In the genomic region with DNA sequence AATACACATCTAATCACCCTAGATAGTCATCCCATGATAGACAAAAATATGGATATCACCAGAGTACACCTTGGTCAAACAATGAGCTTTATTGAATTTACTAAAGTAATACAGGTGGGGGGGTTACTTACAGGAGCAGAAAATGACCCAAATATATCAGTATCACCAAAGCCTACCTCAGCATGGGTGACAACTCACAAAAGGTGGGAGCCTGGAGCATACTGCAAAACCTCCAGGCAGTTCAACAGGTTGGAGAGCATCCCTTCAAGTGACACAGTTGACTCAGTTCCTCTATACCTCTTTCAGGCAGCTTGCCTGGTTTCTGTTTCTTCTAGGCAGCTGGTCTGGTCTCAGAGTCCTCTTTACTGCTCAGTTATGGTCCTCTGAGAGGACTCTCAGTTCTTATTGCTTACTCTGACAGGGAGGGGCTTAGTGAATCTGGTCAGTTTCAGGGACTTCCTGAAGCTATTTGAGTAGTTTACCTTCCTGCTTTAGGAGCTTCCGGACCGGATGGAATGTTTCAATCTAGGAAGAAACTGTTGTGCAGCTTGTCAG, we compare ENCODE assay signal across 15 mouse cellular contexts.
"Had no signal": no experiment of that assay in that cellular context is flagged by ENCODE, and none has a peak within 500 bp of the region (broad histone marks: within the 10 kb centered on the region; RNA-seq: fewer than 3 reads in every experiment).

No protein-coding gene starts in this region.

- H3K4me1 ChIP-seq: liver, embryonic 13.5 days; midbrain, embryonic 12.5 days had no signal

- ATAC-seq: liver, postnatal 0 days; midbrain, embryonic 16.5 days had no signal

- H3K9me3 ChIP-seq: limb, embryonic 12.5 days; liver, embryonic 13.5 days; lung, embryonic 15.5 days; midbrain, embryonic 12.5 days had no signal

- DNase-seq: kidney, adult 9 months; kidney, postnatal 4 days; liver; liver, embryonic 13.5 days; liver, postnatal 0 days; lung, postnatal 14 days; right cerebral cortex, adult 18-20 months had no signal

- H3K36me3 ChIP-seq: limb, embryonic 12.5 days; liver, embryonic 13.5 days; lung, embryonic 15.5 days; midbrain, embryonic 12.5 days had no signal

- H3K9ac ChIP-seq: limb, embryonic 12.5 days; liver, embryonic 13.5 days; liver, postnatal 0 days; lung, embryonic 15.5 days; midbrain, embryonic 12.5 days had no signal

- H3K27ac ChIP-seq: kidney, postnatal 0 days; layer of hippocampus, adult 2 months; limb, embryonic 12.5 days; liver, embryonic 13.5 days; lung, embryonic 15.5 days; macrophage; midbrain, embryonic 12.5 days had no signal

- H3K4me2 ChIP-seq: limb, embryonic 12.5 days; liver, embryonic 13.5 days; lung, embryonic 15.5 days; midbrain, embryonic 12.5 days had no signal

- H3K4me3 ChIP-seq: layer of hippocampus, adult 2 months; limb, embryonic 12.5 days; liver, embryonic 13.5 days; lung, embryonic 15.5 days; megakaryocyte, embryonic 14.5 days; midbrain, embryonic 12.5 days had no signal

- H3K27me3 ChIP-seq: limb, embryonic 12.5 days; liver, embryonic 13.5 days; lung, embryonic 15.5 days had no signal
